Mouse (Mus musculus): ENCODE measurements around the gene Pou2f1.

Gene Pou2f1

GRCm38 (mm10) chr1:165868659-165869058, 133.8 kb downstream of the Pou2f1 start:
- no peak for DNase-seq

GRCm38 (mm10) chr1:165866630-165867280, 135.7 kb downstream of the Pou2f1 start:
- no peak for DNase-seq

GRCm38 (mm10) chr1:165864864-165865795, 137.3 kb downstream of the Pou2f1 start:
- DNase-seq = no peak

GRCm38 (mm10) chr1:165862059-165862458, 140.4 kb downstream of the Pou2f1 start:
- no peak for DNase-seq

GRCm38 (mm10) chr1:165861235-165861609, 141.3 kb downstream of the Pou2f1 start:
- no peak for DNase-seq

- no peak for DNase-seq
Observed at GRCm38 (mm10) chr1:165860373-165861234, 141.9 kb downstream of the Pou2f1 start.

GRCm38 (mm10) chr1:165858356-165858755, 144.1 kb downstream of the Pou2f1 start:
- no peak for DNase-seq

- no peak for DNase-seq
Observed at GRCm38 (mm10) chr1:165857279-165857678, 145.2 kb downstream of the Pou2f1 start.

GRCm38 (mm10) chr1:165855759-165856545, 146.5 kb downstream of the Pou2f1 start:
- no peak for DNase-seq

- peak; percentile 65 for DNase-seq
Observed at GRCm38 (mm10) chr1:165853729-165854420, 148.6 kb downstream of the Pou2f1 start.

- DNase-seq = no peak
Observed at GRCm38 (mm10) chr1:165853131-165853721, 149.3 kb downstream of the Pou2f1 start.

GRCm38 (mm10) chr1:165852131-165852530, 150.3 kb downstream of the Pou2f1 start:
- DNase-seq = no peak

- DNase-seq = no peak
Observed at GRCm38 (mm10) chr1:165849458-165850445, 152.7 kb downstream of the Pou2f1 start.

- no peak for DNase-seq
Observed at GRCm38 (mm10) chr1:165848881-165849280, 153.6 kb downstream of the Pou2f1 start.

- DNase-seq = no peak
Observed at GRCm38 (mm10) chr1:165848417-165848816, 154.1 kb downstream of the Pou2f1 start.

GRCm38 (mm10) chr1:165845366-165845765, 157.1 kb downstream of the Pou2f1 start:
- DNase-seq = no peak

- DNase-seq = no peak
Observed at GRCm38 (mm10) chr1:165844956-165845355, 157.5 kb downstream of the Pou2f1 start.

GRCm38 (mm10) chr1:165844466-165844951, 158.0 kb downstream of the Pou2f1 start:
- DNase-seq = no peak

GRCm38 (mm10) chr1:165843586-165843985, 158.9 kb downstream of the Pou2f1 start:
- DNase-seq = no peak

- no peak for DNase-seq
Observed at GRCm38 (mm10) chr1:165842170-165842569, 160.3 kb downstream of the Pou2f1 start.
